Mouse (Mus musculus) lung, adult 2 months (tissue): ENCODE data around the gene Il2rg.

ENCODE experiments used
- CTCF ChIP-seq: fragments of 200-500 bp; IDR thresholded peaks from 2 replicates; pipeline ENCODE4 v1.5.1; 2011; ENCODE audit warnings: mild to moderate bottlenecking, low read length, control low read depth; ENCODE audit not compliant: insufficient read depth
- POLR2A ChIP-seq: fragments of 200-500 bp; IDR thresholded peaks from 2 replicates; pipeline ENCODE4 v1.6.1; 2011; ENCODE audit warnings: low read depth, mild to moderate bottlenecking, control low read depth, low read length, borderline replicate concordance; ENCODE audit errors: extremely low read depth

DNA sequence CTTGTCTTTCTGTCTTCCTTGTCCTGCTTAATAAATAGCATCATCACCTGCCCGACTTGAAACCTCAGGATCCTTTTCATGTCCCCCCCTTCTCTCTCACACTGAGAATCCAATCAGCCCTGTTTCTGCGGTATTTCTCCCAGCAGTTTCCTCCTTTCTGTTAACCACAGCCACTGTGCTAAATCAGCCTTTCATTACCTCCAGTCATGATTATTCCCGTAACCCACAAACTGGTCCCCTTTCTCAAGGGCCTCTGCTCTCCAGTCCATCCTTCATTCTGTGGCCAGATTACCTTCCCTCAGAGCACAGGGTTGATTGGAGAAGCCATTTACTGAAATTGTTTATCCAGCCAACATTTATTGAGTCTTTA lies 685 bp upstream of the Il2rg start, which contains the start of gene Gm20489:
- TF ChIP-seq POLR2A, result no peak
- TF ChIP-seq CTCF, result no peak
